Mouse (Mus musculus) liver, postnatal 0 days (tissue): ENCODE data around the gene Ccnjl.

Experiments used
- CTCF ChIP-seq: sonication (generic); IDR thresholded peaks from 2 replicates; pipeline ENCODE4 v1.5.1; 2016; ENCODE audit warnings: antibody characterized with exemption, low read depth
- EP300 ChIP-seq: IDR thresholded peaks from 2 replicates; pipeline ENCODE4 v1.6.1; 2016; ENCODE audit warnings: antibody characterized with exemption, low read depth, mild to moderate bottlenecking

DNA sequence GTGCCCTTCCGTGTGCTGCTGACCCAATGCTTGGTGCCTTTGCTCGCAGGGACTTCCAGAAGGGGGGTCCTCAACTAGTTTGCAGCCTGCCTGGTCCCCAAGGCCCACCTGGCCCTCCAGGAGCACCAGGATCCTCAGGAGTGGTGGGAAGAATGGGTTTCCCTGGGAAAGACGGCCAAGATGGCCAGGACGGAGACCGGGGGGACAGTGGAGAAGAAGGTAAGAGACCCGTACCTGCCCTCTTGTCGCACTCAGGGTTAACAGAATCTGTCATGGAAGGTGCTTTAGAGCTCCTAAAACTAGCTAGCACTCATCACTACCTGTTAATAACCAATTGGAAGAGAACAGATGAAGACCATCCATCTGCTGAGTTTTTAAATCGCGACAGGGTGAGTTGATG is 42.7 kb upstream of the Ccnjl start:
- no peak for TF ChIP-seq CTCF
- TF ChIP-seq EP300, result no peak
